Mouse (Mus musculus) natural killer cell, adult 2 months (primary cell): ENCODE data around the gene Sap18.
"Not testable (repeated sequence)": the region's sequence is repeated elsewhere in the genome, so short reads cannot be mapped to it uniquely, and the experiment has no call there.

Experiments used
- DNase-seq, 2 experiments: peaks; one replicate each; pipeline ENCODE4 v3.0.0; 2022; ENCODE audit warnings: low spot score in 2 of 2

Sap18 gene

DNA sequence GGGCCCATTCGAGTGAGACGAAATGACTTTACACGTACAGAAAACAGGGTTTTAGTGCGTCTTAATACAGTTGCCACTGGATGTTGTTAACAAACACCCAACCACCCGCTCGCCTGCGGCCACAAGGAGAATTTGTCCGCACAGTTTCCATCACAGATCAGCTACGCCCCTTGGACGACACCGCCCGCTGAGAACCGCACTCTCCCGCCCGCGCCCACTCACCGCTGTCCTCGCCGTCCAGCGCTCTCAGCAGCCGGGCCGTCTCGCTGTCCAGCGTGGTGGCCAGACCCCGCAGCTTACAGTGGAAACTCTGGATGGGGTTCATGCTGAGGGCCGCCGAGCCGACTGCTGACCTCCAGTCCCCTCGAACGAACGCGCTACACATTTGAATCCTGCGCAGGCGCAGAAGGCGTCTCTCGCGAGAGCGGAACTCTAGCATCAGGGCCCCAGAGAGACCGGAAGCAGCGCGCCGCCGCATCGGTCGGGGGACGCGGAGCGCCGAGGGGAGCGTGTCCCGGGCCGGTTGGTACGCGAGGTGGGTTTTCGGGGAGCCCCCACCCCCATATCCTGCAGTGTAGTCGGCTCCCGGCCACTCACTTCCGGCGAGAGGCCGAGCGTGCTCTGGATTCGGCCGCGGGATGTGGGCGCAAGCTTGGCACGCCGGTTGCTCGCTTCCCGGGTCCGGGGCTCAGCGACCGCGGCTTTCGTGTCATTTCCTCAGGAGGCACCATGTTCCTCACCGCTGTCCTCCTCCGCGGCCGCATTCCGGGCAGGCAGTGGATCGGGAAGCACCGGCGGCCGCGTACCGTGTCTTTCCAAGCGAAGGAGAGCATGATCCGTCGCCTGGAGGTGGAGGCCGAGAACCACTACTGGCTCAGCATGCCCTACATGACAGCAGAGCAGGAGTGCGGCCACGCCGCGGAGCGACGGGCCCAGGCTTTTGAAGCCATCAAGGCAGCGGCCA is 28.1 kb downstream of the Sap18 start, which contains the start of the genes Ska3 and Mrpl57:
Ska3 (minus strand) TSS at position 398 of the 964 bp plus-strand sequence.
Mrpl57 (plus strand) TSS at position 447 of the 964 bp plus-strand sequence.
- DNase-seq: peak; percentile 90 to 91

DNA sequence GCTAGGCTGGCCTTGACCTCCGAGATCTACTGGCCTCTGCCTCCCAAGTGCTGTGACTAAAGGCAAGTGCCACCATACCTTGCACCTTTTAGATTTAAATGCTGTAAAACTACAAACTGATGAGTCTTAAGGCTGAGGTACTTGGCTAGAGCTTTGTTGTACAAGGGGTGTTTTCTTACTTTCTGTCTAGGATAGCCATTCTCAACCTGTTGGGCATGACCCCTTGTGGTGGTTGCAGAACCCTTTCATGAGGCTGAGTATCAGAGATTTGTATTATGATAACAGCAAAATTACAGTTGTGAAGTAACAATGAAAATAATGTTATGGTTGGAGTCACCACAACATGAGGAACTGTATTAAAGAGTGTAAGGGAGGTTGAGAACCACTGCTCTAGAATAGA is 29.3 kb downstream of the Sap18 start:
- peak in 1 of 2 experiments; percentile 7 for DNase-seq

DNA sequence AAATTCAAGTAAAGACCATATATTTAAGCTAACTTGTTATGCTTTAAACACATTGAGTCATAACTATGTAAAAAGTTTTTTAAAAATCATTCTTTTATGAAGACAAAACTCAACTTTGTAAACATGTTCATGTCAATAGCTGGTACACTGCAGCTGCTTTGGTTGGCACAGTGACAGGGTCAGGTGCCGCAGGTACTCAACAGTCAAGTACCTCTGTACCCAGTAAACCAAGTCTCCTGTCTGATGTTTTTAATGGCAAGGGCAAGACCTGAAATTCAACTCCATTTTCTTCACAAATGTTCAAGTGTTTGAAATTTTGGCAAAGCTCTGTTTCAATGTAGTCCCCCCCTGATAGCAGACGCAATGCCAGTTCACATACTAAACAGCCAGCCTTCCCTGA is 35.5 kb downstream of the Sap18 start:
- no peak for DNase-seq

DNA sequence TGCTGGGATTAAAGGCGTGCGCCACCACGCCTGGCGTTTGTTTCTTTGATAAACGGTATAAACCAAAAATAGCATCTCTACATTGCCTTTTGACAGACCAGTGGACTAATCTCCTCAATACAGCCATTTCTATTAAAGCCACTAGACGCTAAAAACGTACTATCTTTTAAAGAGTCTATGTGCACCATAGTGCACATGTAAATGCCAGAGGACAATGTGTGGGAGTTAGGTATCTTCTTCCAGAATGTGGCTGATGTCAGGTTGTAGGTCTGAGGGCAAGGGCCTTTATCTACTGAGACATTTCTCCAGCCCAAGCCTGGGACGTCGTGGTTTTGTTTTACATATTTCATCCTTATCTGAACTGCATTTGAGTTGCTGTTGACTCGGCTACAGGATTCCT is 37.2 kb downstream of the Sap18 start:
- DNase-seq: no peak

DNA sequence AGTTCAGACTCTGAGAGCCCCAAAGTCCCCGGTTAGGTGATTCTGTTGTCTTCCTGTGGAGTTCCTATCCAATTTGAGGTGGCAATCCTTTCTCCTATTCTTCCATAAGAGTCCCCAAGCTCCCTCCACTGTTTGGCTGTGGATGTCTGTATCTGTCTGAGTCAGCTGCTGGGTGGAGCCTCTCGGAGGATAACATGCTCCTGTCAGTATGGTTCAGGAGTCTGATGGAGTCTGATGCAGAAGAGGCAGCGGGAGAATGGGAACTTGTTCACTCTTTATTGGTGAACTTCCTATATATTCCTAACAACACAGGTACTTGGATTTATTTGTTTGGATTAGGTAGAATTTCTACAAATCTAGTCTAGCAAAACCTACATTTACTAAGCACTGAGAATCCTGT is 46.6 kb downstream of the Sap18 start:
- DNase-seq: no peak

DNA sequence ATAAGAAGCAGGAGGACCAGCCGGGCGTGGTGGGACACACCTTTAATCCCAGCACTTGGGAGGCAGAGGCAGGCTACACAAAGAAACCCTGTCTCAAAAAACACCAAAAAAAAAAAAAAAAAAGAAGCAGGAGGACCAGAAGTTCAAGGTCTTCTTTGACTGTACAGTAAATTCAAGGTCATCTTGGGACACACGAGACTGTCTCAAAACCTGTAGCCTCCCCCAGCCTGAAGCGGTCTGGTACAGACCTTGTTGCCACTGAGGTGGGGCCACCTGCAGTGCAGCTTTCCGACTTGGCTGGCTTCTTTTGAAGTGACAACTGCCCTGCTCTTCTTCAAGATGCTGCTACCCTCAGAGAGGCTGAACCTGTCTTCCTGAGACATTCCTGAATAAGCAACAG is 50.1 kb downstream of the Sap18 start:
- not testable (repeated sequence) for DNase-seq

DNA sequence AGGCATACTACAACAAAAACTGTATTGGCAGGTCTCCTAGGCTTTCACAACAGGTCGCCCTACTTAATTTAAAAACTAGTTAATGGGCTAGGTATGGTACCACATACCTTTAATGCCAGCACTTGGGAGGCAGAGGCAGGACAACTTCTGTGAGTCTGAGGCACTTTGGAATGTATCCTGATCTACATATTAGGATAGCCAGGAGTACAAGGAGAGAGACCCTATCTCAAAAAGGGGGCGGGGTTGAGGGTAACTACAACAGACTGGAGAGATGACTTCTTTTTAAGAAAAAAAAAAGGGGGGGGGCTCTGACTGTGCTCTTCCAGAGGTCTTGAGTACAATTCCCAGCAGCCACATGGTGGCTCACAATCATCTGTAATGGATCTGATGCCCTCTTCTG is 50.7 kb downstream of the Sap18 start:
- DNase-seq: no peak

DNA sequence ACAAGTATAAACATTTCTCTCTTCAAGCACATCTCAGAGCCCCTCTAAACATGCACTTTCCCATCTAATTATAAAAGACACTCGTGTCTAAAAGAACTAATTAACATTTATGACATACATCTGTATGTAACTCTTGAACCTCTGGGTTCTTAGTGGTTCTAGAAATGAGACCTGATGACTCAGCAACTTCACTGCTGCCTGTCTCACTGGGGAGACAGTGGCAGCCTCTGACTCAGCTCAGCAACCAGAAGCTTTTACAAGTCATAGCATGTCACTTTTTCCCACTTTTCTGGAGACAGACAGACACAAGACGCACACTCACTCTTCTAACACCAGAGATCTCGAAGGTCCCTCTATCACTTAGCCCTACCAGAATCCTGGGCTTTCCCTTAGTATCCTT is 52.4 kb downstream of the Sap18 start:
- no peak for DNase-seq

DNA sequence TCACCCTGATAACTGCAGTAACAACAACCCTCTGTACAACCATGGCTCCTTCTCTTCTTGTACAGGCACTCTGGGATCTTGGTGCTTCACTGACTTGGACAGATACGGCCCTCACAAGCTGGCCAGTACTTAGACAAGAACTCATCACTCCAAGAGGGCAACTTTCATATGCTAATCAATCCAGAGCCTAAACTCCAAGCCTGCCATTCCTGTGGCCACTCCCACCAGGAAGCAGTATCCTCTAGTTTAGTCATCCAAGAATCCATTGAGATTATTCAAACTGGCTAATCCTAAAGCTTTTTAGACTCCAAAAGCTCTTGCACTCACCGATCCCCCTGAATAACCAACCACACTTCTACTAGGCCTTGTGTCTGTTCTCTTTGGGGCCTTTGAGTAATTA is 55.0 kb downstream of the Sap18 start:
- no peak for DNase-seq

DNA sequence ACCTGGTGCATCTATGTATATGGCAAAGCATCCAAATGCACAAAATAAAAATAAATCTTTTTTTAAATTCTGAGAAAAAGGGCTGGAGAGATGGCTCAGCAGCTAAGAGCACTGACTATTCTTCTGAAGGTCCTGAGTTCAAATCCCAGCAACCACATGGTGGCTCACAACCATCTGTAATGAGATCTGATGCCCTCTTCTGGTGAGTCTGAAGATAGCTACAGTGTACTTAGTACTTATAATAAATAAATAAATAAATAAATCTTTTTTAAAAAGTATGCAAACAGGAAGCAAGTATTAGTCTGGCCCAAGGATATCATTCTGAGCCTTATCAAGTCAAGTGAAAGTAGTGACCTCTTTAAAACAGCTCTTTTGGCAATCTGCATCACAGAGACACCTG is 58.1 kb downstream of the Sap18 start:
- not testable (repeated sequence) for DNase-seq
